Mouse (Mus musculus): ENCODE data around the gene Gstt2.

GRCm38 (mm10) chr10:75873543-75874170 is 36.4 kb upstream of the Gstt2 start:
- no peak for TF ChIP-seq POLR2A (IDR thresholded peaks at IDR 0.05; ENCODE audit: borderline replicate concordance, insufficient read depth, low read length)
- TF ChIP-seq CTCF (IDR thresholded peaks at IDR 0.05; ENCODE audit: borderline replicate concordance, insufficient read depth, low read depth, low read length), result no peak
